Mouse (Mus musculus) NIH3T3 (cell line): ENCODE measurements around the gene Pou2af1.

Experiments used
- DNase-seq: peaks from one replicate; pipeline ENCODE4 v3.0.0-alpha.2; 2012; ENCODE audit warnings: low read depth

Gene Pou2af1

DNA sequence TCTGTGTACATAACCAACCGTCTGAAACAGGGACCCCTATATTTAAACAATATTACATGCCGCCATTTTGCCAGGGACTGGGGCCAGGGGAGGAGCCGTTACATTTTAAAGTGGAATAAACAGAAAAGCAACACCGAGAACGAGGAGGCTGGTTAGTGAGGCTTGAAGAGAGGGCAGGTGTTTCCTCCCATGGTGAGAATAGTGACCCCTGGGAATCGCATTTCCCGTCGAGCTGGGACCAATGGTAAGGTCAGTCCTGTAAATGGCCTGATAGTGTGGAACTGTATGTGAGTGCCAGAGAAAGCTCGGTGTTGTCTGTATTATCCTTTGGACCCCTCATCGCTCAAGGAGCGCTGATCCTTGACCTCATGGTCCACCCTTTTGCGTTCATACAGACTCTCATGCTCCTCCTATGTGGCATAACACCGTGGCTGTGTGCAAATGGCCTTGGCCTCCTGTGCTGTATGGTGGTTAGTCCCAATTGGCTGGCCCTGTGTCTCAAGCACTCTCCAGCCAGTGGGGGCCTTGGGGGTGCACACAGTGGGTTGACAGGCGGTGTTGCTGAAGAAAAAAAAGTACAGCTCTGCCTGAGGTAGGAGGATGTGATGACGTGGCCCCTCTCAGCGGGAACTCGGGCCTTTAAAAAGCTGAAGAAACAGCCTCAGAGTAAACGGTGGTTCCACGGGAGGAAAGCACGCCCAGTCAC, at the start of gene Pou2af1:
TSS of gene Pou2af1 (plus strand) at position 686 of the 706 bp plus-strand sequence.
- DNase-seq = no peak

DNA sequence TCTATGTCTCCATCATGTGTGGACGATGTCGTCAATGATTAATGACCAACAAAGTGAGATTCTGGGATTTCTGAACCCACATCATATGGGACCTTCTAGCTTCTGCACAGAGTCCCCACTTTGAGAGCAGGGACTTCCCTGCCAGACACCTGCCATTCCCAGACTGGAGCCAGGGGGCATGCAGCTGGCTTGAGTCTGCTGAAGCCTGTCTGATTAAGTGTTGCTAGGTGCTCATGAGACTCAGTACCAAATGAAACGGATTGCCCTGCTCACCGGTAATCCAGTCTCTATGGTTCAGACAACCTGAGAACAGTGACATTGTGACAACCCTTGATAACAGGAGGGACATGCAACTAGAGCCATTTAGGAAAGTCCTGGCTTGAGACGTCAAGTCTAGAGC, 49.5 kb upstream of the Pou2af1 start:
- DNase-seq = peak; percentile 21

DNA sequence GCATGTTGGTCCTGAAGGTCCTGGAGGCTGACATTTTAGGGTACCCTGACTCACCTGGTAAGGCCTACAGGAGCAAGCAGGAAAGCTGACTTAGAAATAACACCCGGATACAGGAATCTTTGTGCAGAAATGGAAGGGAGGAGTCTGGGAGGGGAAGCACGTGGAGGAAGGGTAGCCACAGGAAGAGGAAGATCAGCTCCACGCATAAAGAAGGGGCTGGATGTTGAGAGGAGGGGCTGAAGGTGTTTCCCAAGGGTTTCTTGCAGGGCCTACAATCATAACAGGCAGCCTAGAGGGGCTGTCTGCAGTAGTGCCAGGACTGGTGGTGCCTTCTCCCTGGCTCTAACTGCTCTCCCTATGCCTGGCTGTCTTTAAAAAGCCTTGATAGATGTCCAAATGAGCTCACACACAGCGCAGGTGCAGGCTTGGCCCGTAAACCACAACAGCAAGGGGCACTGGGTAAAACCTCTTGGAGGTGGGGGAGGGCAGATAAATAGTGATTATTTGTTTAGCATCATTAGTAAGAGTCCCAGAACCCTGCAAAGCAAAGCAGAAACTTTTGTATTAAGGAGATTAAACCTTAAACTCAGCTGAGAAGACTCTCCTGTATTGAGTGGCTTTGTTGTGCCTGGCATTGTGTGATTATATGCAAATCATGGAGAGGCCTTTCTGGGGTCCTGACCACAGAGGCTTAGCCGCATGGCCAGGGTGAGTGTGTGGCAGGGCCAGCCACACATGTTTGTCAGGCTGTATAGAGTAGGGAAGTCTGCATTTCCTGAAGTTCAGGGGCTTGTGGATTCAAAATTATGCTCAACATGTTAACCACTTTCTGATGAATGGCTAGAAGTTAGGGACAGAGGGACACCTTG, 48.0 kb upstream of the Pou2af1 start, which contains the start of gene Gm32742:
TSS of gene Gm32742 (minus strand) at position 206 of the 869 bp plus-strand sequence.
- no peak for DNase-seq

DNA sequence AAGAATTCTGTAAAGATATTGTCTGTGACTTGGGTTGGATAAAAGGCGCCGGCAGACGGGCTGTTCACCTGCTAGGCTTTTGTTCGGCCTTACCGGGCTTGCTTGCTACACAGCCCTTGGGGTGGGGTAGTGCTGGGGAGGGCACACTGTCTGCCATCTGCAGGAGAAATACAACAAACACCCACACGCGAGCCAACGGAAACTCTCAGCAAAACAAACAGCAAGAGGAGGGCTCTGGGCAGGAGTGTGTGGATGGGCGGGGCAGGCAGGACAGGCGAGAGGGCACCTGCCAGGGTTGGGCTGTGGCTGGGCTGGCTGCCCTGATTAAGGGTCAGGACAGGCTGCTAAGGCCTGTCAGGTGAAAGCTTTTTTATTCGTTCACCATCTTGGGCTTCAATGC, 45.6 kb upstream of the Pou2af1 start:
- DNase-seq = no peak

DNA sequence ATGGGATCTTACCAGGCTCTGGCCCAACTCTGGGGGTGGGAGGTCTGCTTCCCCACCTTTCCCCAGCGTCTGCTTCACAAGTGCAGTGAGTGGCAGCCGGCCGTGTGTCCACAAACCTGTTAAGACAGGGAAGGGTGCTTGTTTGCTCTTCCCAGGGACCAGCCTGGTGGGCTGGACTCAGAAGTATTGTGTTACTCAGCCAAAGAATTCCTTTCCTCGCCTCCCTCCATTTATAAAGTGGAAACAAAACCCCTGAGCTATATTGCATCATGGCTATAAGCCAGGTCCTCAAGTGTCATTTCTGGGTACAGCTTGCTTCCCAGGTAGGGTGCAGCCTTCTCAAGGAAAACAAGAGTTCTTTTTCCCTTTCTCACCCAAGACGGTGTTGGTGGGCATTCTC, 44.8 kb upstream of the Pou2af1 start:
- no peak for DNase-seq

DNA sequence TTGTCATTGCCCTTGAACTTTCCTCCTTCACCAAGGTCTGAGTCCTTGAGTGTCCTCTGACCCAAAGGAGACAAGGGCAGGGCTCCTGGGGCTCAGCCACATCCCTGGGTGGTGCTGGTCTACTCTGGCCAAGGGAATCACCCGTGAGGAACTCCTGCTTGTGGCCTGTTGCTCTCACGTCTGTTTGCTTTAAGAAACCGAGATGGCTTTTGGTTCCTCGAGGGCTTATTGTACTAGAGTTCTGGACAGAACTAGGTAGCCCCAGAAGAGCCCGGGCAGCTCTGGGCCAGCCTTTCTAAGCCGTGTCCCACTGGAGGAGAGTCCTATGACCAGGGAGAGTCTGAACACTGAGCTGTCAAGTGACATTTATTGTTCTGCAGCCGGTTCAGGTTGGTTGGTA, 44.4 kb upstream of the Pou2af1 start:
- no peak for DNase-seq

DNA sequence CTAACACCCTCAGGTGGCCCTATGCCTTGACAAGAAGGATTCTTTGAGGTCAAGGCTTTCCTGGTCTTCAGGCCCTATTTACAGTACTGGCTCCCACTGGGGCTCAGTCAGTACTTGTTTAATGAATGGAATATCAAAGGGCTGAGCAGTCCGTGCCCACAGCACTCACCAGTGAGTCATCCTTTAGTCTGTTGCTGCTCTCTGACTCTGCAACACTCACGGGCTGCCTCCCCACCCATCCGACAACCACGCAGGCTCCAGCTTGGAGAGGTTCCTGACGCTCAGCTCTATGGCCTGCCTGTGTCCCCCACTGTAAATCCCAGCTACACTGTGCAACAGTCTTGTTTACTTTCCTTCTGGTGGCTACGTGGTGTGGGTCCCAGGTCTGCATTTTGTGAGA, 43.2 kb upstream of the Pou2af1 start:
- DNase-seq = peak; percentile 74

DNA sequence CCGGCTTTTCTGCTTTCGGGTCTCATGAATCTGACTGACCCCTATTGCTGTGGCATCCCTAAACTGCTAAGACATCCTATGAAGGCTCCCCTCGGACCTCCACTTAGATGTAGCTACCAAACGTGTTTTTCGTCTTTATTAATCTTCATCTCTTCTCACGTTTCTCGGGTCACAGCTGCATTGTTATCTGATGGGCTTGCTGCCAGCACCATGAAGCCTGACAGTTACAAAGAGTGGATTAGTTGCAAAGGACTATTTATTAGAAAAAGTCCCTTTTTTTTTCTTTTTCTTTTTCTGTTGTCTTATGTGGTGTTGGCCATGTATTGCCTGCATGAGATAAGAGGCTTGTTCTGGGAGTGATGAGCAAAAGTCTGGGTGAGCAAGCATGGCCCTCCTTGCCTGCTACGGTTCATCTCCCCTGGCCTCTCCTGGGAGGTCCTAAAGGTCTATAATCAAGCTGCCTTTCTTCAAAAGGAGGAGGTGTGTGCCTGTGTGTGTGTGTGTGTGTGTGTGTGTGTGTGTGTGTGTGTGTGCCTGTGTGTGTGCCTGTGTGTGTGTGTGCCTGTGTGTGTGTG, 38.5 kb upstream of the Pou2af1 start:
- DNase-seq = peak; percentile 41

DNA sequence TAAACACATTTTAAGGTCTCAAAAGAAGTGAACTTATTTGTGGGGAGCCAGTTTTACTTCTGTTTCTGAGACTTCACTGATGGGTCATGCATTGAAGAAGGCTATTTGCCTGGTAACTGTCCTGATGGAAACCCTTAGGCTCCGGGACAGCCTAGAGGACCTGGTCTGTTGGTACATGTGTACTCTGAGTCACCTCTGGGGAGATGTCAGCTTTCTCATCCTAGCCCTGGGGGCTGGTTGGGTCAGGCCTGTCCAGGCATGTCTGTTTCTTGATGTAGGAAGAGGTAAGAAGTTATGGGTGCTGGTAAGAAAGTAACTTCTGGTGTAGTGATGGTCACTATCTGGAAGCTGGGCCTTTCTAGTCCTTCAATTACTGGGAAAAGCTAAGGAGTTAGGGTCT, 37.8 kb upstream of the Pou2af1 start:
- DNase-seq = no peak

DNA sequence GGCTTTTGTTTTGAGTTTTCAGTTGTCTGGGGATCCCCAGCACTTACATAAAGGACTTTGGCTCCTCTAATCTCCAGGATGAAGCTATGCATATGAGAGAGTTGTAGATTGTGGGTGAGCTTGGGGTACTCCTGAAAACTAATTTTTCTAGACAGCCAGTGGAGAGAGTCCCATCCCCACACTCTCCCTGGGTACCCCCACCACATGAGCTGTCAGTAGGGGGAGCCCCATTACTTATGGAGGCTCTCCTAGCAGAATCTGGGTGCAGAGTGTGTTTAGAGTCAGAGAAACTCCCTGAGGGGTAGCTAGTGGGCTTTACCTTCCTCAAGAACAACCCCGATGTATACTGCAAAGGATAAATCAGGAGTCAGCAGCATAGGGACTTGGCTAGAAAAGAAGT, 35.2 kb upstream of the Pou2af1 start:
- DNase-seq = no peak

DNA sequence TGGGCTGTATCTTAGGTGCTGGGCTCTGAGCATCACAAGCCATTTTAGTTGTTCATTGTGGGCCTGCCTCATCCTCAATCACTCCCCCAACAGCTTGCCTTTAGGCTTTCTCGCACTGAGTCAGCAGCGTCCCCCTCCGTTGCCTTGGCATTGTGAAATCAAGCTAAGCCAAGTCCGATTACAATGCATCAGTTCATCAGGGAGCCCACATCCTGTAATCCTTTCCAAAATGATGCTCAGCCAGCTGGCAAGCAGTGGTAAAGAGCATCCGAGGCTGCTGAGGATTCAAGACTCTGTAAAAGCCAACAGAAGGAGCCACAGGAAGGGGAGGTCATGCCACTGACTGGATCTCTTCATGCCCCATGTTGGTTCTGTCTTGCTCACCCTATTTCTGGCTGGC, 32.9 kb upstream of the Pou2af1 start:
- DNase-seq = peak; percentile 85

DNA sequence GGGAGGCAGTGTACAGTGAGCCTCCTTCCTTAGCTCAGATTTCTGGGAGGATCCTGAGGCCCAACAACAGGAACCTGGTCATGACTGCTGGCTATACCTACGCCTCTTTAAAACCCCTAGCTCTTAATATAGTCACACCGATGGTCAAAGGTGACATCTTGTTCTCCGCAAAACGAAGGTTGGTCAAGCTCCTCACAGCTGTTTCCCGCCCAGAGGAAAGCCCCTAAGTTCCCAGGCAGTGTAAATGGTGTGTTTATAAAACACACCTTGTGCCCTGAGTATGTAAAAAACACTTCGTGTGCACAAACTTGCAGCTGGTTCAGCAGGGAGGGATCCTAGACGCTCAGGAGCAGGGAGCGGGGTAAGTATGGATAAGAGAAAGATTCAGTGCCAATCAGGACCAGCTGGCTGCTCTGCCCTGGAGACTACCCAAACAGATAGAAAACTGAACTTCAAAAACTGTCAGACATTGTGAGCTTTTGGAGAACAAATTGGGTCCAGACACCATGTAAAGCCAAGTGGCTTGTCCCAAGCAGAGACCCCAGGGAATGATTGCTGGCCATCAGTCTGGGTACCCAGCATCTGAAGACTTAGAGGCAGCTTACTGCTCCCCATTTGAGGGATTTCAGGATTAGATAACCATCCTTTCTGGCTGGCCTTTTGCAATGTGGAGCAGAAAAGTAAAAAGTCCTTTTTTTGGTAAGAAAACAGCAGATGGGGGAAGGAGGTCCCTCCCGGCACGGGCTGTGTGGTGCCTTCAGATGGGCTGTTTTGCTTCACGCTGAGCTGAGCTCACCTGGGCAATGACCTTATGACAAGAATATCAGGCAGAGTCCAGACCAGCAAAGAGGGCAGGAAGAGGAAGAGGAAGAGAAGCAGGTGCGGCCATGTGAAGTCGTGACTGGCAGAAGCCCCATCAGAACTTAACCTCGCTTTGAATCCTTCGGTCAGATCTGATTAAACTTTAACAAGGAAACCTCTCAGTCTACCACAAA, 30.5 kb upstream of the Pou2af1 start:
- DNase-seq = no peak

DNA sequence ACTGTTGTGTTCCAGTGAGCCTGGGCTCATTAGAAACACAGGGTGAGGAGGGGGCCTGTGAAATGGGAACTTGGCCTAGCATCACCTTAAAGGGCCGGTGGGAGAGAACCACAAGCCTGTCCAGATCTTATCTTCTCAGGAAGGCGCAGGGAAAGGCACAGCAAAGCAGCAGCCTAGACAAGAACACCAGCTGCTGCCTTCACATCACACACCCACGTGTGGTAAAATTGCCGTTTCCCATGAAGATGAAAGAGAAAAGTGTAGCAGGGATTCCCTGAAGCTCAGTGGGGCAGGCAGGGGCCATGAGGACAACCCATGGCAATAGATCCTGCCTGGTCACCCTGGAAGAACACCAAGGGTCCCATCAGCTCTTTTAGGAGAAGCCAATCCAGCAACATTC, 28.1 kb upstream of the Pou2af1 start:
- no peak for DNase-seq

DNA sequence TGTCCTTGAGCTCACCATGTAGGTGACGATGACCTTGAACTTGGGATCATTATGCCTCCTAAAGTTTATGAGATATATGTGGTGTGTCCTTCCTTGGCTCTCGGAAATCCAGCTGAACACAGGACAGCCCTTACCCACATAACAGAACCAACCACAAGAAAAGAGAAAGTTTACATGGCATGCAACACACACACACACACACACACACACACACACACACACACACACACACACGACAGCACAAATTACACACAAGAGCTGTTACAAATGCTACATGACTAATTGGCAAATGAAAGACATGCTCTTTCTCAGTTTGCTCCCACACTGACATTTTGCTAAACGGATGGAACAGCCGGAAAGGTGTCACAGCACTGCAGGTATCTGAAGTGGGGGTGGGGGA, 27.6 kb upstream of the Pou2af1 start:
- no peak for DNase-seq

DNA sequence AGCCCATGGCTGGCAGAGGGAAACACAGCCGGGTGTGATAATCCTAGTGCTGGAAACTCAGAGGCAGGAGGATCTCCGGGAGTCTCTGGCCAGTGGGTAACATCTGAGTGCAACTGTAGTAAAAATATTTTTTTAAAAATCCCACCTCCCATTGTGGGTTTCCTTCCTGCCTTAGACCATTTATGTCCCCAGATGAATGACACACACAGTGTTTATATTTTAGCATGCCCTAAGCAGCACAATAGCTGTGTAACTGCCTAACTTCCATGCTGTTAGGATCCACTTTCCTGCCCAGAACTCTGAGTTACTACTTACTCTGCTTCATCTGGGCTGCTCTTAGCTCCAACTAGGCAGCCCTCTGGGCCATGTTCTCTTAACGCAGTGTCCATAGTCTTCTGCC, 22.9 kb upstream of the Pou2af1 start:
- DNase-seq = no peak

DNA sequence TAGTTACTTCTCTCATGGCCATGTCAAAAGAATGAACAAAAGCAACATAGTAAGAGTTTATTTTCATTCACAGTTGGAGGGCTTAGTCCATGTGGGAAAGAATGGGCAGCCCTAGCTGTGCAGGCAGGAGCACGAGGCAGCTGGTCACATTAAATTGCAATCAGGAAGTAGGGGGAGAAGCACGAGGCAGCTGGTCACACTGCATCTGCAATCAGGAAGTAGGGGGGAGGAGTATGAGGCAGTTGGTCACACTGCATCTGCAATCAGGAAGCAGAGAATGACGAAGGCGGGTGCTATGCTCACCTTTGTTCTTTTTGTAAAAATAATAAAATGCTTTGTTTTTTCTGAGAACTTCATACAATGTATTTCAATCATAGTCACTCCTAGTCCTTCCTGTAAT, 18.7 kb upstream of the Pou2af1 start:
- DNase-seq = no peak

DNA sequence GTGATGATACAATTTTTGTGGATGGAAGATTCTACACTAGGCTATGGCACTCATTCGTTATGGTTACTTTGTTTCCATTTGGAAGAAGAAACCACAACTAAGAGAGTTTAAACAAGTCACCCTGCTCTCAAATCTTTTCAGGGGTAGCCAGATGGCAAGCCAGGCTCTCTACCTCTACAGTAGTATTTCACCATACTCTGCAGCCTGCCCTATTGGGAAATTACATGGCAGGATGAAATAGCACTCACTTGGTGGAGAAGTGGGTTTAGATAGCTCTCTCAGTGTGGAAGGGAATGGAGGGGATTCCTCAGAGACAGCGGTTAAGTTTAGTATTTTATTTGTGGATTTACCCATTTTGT, 4.6 kb upstream of the Pou2af1 start:
- no peak for DNase-seq

DNA sequence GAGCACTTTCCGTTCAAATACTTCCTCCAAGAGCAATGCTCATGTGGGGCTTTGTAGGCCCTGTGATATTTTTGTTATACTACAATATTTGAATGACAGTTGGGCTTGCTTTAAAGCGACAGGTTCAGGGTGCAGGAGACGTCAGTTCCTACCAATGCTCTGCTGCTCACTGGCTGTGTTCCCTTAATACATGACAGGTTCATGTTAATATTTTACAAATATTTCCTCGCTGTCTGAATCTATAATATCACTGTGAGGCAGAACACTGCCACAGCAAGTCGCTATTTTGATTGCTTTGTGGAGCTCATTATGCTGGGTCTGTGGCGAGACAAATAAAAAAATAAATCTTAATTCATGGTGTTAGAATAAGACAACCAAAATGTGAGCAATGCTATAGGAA, 2.3 kb upstream of the Pou2af1 start:
- no peak for DNase-seq

DNA sequence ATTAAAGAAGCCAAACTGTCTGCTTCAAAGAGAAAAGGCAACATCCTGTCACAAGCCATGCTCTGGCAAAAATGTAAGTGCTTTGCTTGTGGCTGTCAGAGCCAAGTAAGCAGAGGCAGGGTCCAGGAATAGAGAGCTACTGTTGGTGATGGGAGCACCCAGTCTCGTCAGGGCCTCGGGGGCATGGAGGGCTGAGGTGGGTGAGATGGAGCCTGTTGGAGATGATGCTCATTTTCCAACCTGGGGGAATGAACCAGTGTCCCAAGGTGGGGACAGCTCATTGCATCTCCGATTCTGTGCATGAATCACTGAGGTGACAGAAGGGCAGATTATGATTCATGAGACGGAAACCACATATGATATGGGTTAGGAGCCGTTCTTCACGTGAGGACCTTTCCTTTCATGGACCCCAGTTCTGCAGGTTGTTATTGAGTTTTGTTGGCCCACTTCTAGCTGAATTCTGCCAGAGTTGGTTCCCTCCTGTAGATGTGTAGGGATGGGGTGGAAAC, 275 bp downstream of the Pou2af1 start:
- no peak for DNase-seq

DNA sequence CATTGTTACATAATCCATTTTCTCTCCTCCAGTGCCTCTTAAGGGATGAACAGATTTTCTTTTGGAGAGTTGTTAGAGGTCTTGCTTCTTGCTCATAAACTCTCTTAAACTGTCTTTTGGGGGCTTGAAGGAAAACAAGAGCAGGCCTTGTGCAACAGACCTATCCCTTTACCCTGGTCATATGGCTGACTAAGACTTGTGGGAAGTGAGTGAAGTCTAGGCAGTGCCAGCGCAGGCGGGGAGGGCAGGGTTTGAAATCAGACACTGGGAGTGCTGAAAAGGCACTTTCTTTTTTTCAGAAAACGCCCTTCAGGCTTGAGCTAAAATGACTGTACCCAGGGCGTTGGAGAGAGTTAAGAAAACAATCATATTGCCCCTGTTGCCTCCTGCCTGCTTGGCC, 1.8 kb downstream of the Pou2af1 start:
- peak; percentile 79 for DNase-seq

DNA sequence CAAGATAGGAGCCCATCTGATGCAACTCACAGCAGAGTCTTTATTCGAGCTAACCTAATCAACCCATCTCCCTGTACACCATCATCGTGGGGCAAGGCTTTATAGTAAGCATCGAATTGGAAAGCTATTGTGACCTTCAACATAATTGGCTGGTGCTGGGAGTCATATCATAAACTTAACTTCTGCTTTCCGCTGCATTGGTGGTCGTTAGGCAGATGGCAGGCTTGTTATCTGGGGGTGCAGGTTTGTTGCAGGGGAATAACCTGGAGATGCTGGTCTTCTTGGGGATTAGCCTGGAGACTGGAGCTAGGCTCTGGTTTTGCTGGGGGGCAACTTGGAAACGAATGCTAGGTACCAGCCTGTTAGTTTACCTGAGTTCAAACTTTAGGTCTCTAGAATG, 2.4 kb downstream of the Pou2af1 start:
- no peak for DNase-seq
